Mouse (Mus musculus): Measurements from ENCODE around the gene Rara. TPM values are rescaled to one million over a fixed set of nuclear protein-coding genes. Genes with fewer than 3 reads are reported as not detected.
"Not testable (repeated sequence)": the region's sequence is repeated elsewhere in the genome, so short reads cannot be mapped to it uniquely, and the experiment has no call there.

Gene Rara
- 10 to 100 TPM; 10.5 to 11.6 TPM for total RNA-seq (2021)

DNA sequence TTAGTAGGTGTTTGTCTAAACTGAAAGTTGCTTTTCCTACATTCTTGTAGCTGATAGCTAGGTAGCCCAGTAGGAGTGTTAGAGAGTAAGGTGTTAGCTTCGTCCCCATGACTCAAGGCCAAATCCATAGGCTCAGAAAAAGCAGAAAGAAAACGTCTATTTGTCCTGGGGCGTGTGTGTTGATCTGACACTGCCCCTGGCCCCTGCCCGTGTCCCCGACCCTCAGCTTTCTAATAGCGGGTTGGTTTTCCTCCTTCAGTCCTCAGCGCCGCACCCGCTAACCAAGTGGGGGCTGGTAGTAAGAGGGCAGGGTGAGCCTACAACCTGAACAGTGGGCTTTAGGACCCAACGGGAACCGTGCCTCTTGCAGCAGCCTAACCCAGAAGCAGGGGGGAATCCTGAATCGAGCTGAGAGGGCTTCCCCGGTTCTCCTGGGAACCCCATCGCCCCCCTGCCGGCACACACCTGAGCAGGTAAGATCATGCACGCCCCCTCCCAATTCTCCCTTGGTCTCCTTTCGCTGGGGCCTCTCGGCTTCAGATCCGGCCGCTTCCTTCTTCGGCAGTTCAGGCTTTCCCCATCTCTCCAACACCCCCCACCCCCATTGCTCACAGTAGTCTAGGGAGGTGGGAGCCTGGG, at the start of gene Rara:
Rara (plus strand) TSS at position 381 of the 639 bp plus-strand sequence.
- no peak for DNase-seq (ENCODE audit: low spot score in 2 of 2)
- intact Hi-C loops (cut with DNase I), result loop anchor here (5.0 kb wide), 1 partner anchor 110 kb away; no protein-coding TSS in a partner anchor

DNA sequence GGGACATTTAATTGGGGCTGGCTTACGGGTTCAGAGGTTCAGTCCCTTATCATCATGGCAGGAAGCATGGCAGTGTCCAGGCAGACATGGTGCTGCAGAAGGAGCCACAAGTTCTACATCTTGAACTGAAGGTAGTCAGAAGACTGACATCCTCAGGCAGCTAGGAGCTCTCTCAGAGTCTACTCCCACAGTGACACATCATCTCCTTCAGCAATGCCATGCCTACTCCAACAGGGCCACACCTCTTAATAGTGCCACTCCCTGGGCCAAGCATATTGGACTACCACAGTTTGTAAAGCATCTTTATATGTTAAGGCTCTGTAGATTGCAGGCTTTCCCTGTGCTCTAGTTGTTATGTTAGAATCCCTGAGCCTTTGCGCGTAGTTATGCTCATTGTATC, 39.9 kb upstream of the Rara start:
- intact Hi-C loops (cut with DNase I), result no loop called here

DNA sequence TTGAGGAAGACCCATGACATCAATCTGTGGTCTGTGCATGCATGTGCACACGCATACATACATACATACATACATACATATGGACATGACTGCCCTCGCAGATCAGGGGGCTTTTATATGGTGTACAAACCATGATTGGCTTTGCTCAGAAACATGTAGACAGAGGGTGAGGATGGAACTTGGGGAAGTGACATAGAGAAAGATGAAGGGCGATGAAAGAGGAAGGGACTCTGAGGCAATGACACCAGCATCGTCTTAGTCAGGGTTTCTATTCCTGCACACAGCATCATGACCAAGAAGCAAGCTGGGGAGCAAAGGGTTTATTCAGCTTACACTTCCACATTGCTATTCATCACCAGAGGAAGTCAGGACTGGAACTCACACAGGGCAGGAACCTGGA, 38.5 kb upstream of the Rara start:
- intact Hi-C loops (cut with DNase I), result no loop called here
- DNase-seq (ENCODE audit: low spot score in 2 of 2), result no peak

More for the DNA sequence above, 39.9 kb upstream of the Rara start:
- no peak for DNase-seq (ENCODE audit: low spot score in 2 of 2)

DNA sequence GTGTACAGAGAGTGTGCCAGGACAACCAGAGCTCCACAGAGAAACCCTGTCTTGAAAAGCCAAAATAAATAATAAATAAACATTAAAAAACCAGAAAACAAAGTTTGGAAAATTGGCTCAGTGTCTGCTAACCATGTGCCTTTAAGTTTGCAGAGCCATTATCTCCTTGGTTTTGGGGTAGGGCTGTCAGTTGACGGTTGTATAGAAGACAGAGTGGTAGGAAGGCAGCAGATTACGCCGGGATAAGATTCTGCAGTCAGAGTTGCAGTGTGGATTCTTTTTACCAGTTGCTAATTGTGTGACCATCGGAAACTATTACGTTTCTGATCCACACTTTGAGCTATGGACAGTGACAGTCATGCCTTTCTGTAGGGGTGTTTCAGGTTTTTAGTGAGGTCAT, 37.6 kb upstream of the Rara start:
- DNase-seq (ENCODE audit: low spot score in 2 of 2), result no peak
- intact Hi-C loops (cut with DNase I), result no loop called here

DNA sequence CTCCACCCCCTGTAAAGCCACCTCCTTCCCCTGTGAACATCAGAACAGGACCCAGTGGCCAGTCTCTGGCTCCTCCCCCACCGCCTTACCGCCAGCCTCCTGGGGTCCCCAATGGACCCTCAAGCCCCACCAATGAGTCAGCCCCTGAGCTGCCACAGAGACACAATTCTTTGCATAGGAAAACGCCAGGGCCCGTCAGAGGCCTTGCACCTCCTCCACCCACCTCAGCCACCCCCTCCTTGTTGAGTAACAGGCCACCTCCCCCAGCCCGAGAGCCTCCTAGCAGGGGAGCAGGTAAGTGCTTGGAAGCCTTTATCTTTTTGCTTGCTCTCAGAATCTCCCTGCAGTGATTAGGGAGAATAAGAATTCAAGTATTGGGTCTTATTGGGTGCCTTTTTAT, 35.2 kb upstream of the Rara start:
- intact Hi-C loops (cut with DNase I), result no loop called here
- DNase-seq (ENCODE audit: low spot score in 2 of 2), result no peak

DNA sequence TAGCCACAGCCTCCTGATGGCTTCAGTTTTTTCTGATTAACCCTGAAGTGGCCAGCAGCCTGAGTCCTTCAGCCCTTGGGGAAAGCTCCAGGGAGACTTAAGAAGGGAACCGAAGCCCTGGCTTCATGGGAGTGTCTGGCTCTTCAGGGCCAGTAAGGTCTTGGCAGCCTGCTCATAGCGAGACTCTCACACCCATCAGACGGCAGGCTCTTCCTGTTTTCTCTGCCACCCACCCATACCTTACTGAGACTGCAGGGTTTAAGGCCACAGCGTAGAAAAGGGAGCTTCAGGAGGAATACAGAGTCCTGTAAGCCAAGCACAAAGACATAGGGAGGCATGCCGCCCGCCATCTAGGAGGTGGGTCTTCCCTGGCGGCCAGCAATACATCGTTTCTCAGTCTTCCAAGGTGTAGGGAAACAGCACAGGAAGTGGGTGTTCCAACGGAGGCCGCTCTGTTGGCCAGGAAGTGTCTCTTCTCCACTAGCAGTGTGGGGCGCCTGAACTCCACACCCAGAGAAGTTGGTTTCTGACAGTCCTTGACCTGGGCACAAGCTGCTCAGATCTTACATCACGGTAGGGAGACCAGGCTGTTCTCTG, 27.0 kb upstream of the Rara start:
- intact Hi-C loops (cut with DNase I), result loop anchor here (10.0 kb wide), 1 partner anchor 196 kb away; the partner anchor contains the start of gene Csf3
- no peak for DNase-seq (ENCODE audit: low spot score in 2 of 2)

DNA sequence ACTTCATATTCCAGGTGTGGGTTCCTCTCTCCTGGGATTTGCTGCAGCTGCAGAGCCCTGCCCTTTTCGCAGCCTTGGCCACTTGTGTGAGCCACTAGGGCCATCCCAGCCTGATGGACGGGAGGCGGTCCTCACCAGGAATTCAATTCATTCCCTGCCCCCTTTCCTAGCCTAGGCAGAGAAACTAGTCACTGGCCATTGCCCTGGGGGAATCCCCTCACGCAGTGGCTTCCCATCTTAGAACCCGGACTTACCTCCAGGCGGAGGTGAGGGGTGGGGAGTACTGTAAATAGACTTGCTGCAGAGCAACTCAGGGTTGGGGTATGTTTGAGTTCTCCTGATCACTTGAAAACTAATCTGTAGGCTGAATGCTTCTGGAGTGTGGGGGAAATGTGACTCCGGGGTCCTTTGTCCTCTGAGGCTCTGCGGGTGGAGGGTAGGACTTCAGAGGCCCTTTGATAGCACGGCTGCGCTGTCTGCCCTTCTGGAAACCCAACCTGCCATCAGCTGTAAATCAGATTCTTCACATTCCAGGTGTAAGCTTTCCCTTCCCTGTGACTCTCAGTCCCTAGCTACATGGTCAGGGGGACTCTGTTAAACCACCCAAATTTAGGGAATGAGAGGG, 24.9 kb upstream of the Rara start:
- DNase-seq (ENCODE audit: low spot score in 2 of 2), result no peak
- intact Hi-C loops (cut with DNase I), result loop anchor here (10.0 kb wide), 1 partner anchor 198 kb away; the partner anchor contains the start of gene Csf3

DNA sequence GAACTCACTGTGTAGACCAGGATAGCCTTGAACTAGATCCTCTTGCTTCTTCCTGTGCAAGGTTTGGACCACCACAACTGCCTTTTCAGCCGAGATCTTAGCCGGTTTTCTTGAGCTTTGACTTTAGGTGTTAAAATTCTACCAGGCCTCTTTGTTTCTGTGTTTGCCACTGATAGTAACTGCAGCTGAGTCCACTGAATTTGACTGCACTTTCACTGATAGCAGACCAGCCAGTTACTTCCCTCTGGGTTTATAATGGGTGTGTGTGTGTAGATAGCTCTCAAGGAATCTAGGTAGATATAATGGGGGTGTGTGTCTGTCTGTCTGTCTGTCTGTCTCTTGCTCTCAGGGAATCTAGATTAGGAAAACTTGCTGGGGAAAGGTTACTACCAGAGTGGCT, 23.0 kb upstream of the Rara start:
- no peak for DNase-seq (ENCODE audit: low spot score in 2 of 2)
- intact Hi-C loops (cut with DNase I), result loop anchor here (10.0 kb wide), 1 partner anchor 200 kb away; the partner anchor contains the start of gene Csf3

DNA sequence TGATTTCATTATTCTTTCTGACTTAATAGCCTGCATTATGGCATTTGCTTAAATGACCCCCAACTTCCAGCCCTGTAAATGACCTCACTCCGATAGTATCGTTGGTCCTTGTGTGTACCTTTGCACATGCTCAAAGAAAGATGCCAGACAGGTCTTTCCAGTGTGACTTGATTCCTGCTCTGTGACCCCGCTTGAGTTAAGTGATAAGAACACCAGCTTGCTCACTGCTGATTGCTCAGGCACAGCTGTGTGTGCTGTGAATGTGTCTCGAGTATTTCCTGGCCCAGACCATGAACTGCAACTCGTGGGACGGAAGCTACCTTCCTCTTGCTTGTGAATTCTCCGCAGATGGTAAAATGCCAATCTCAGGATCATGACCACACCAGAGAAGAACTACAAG, 22.6 kb upstream of the Rara start:
- no peak for DNase-seq (ENCODE audit: low spot score in 2 of 2)
- intact Hi-C loops (cut with DNase I), result loop anchor here (10.0 kb wide), 1 partner anchor 200 kb away; the partner anchor contains the start of gene Csf3

DNA sequence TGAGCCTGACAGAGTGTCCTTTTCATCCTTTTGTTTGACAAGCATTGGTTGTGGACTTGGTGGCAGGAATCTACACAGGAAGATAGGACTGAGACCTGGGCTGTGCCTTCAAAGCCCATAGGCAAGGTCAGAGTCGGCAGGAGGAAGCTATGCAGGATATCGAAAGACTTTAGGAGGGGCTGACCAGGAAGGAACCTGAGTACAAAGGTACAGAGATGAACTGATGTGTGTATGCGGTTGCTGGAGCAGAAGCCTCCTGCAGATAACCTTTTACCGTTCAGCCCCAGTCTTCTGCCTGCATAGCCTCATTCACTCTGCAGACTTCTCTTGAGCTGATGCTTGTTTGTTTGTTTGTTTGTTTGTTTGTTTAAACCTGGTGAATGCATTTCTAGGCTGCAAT, 22.0 kb upstream of the Rara start:
- intact Hi-C loops (cut with DNase I), result loop anchor here (10.0 kb wide), 1 partner anchor 201 kb away; the partner anchor contains the start of gene Csf3
- no peak for DNase-seq (ENCODE audit: low spot score in 2 of 2)

DNA sequence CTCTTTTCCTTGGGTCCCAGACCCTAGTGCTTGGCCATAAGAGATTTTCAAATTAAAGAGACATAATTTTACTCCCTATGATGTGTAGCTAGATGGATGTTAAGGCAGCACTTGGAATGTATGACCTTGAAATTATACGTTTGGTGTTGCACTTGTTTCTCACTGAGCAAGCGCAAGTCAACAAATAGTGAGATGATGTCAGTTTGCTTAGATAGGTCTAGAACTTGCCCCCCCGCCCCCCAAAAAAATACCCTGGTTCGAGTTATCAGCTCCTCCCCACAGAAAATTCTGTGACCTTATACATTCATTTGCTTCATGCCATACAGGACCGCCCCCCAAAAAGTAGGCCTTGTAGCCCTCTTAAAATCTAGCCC, 20.6 kb upstream of the Rara start:
- DNase-seq (ENCODE audit: low spot score in 2 of 2), result no peak
- intact Hi-C loops (cut with DNase I), result loop anchor here (10.0 kb wide), 1 partner anchor 202 kb away; the partner anchor contains the start of gene Csf3

DNA sequence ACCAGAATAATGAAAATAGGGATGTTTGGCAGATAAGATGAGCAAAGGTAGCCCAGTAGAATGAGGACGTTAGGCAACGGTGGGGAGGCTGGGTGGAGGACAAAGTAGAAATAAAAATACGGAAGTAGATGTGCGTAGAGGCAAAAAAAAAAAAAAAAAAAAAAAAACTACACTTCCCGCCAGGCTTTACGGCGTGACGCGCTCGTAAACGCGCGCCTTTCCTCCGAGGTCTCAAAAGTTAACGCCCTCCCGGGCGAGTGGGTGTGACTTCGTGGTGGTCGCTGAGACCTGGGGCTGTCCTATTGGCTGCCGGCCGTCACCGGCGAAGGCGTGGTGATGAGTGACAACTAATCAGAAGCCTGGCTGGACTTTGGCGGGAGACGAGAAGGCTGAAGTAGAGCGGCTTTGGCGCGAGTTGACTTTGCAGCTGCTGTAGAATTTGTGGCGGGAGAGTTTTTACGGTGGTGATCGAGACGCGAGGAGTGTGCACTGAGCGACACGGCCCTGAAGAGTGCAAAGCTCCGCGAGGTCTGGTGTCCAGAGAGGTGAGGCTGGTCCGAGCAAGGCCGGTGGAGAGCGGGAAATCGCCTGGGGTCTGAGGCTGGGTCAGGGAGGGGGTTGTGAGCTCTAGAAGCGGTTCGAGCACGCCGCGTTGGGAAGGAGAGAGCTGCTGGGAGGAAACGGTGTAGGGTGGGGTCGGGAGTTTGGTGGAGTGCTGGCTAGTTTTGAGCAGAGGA, 20.0 kb upstream of the Rara start, which contains the start of gene Cdc6:
Cdc6 (plus strand) TSS at position 365 of the 737 bp plus-strand sequence.
- intact Hi-C loops (cut with DNase I), result loop anchor here (10.0 kb wide), 1 partner anchor 203 kb away; the partner anchor contains the start of gene Csf3

DNA sequence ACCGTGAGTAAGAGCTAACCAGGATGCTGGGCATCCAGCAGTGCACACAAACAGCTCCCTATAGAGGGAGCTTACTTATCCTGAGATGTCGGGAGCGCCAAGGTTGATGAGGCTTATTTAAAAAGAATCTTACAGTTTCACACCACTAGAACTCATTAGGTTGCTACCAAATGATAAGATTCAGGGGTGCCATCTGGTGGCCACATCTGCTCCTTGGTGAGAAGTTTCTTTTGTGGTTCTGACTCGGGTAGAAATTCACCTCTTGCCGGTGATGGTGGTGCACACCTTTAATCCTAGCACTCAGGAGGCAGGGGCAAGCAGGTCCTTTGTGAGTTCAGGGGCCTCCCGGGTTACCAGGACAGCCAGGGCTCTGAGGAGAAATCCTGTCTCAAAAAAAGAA, 18.0 kb upstream of the Rara start:
- DNase-seq (ENCODE audit: low spot score in 2 of 2), result peak; percentile 39 to 61
- intact Hi-C loops (cut with DNase I), result loop anchor here (1.0 to 10.0 kb wide), 2 partner anchors 46 to 205 kb away; partner anchors contain the start of genes Csf3 and Wipf2

More for the DNA sequence above, 20.0 kb upstream of the Rara start, which contains the start of gene Cdc6:
- DNase-seq (ENCODE audit: low spot score in 2 of 2), result peak; percentile 84 to 92

DNA sequence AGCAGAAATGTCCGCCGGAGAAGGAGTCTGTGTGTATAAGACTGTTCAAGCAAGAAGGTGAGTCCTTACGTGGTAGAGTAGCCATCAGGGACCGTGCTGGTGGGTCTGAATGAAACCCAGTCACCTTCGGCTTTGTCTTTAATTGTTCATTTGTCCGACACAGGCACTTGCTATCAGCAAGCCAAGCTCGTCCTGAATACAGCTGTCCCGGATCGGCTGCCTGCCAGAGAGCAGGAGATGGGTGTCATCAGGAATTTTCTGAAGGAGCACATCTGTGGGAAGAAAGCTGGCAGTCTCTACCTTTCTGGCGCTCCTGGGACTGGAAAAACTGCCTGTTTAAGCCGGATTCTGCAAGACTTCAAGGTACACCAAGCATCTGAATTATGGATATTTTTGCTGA, 17.2 kb upstream of the Rara start:
- intact Hi-C loops (cut with DNase I), result no loop called here
- DNase-seq (ENCODE audit: low spot score in 2 of 2), result no peak

DNA sequence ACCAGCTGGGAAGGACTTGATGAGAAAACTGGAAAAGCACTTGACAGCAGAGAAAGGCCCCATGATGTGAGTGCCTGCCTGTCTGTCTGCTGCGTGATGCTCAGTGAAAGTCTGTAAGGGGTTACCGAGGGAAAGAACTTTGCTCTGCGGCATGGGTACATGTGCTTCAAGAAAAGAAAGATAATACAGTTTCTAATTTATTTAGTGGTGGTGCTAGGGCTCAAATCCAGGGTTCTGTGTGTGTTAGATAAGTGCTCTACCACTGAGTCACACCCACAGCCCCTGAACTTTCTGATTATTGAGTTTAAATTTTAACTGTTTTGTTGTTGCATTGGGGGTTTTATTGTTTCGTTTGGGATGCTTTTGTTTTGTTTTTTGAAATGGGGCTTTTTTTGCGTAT, 16.1 kb upstream of the Rara start:
- no peak for DNase-seq (ENCODE audit: low spot score in 2 of 2)
- intact Hi-C loops (cut with DNase I), result no loop called here

DNA sequence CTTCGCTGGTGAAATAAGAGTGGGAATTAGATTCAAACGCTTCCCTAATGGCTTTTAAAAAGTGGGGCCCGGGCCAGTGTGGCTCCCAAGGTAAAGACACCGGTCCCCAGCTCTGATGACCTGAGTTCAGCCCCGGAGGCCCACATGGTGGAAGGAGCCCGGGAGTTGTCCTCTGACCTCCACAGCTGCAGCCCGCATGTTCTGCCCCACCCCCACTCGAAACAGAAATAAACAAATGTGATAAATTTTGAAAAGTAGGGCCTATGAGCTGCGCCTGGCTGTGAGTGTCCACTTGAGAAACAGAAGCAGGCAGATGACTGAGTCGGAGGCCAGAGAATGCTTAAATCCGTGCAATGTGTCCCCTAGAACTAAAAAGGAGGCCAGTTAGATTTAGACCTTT, 13.4 kb upstream of the Rara start:
- DNase-seq (ENCODE audit: low spot score in 2 of 2), result no peak
- intact Hi-C loops (cut with DNase I), result no loop called here

DNA sequence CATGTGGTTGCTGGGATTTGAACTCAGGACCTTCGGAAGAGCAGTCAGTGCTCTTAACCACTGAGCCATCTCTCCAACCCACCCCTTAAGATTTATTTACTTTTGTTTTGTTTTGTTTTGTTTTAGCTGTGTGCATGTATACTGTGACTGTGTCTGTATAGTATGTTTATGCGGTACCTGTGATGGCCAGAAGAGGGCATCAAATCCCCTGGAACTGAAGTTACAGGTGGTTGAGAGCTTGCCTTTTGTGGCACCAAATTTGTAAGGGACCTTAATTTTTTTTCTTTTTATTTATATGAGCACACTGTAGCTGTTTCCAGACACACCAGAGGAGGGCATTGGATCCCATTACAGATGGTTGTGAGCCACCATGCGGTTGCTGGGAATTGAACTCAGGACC, 11.2 kb upstream of the Rara start:
- intact Hi-C loops (cut with DNase I); DNase-seq (ENCODE audit: low spot score in 2 of 2): not testable (repeated sequence)

DNA sequence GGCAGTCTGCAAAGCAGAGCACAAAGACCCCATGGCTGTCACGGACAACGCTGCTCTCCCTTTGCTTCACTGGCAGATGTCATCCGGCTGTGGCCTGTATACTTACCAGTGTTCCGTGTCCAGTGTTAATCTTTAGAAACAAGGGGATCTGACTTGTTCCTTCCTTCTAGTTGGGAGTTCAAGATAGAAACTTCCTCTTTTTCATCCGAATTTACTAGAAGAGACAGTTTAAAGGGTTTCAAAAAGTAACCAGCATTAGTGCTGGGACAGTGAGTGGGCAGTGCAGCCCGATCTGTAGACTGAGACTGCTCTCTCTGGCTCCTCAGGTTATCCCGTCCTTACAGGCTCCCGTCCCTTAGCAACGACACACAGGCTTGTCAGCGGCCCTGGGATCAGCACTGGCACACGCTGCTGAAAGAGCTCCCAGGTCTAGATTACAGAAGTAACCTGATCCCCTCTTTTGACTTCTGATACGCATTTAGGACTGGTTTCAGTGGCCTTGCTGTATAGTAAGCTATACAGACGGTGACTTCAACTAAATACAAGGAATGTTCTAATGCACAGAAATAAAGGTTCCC, 10.1 kb upstream of the Rara start:
- intact Hi-C loops (cut with DNase I), result no loop called here
- no peak for DNase-seq (ENCODE audit: low spot score in 2 of 2)

DNA sequence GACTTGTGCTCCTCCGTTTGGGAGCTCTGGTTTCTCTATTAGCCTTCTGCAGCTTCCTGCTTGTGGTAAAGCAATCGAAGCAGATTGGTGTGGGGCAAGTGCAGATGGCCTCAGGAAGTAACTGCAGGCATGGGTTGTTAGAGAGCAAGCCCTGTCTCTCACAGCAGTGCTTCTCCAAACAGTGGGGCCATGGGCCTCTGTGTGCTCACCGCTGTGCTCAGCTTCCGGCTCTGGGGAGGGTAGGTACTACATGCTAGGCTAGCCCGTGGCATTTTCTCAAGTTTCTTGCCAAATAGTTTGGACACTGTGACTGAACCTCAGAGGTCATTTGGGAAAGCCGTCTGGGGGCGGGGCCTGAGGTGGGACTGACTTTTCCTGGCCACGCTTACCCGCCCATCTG, 9.4 kb upstream of the Rara start:
- intact Hi-C loops (cut with DNase I), result no loop called here
- no peak for DNase-seq (ENCODE audit: low spot score in 2 of 2)
